Mouse (Mus musculus) brown adipose tissue, adult 24 weeks (tissue): Measurements from ENCODE around the gene Rufy4. TPM values are rescaled to one million over a fixed set of nuclear protein-coding genes. Genes with fewer than 3 reads are reported as not detected.
"Not testable (repeated sequence)": the region's sequence is repeated elsewhere in the genome, so short reads cannot be mapped to it uniquely, and the experiment has no call there.

Source experiments
- H3K27ac ChIP-seq: fragments of 200-500 bp; replicated peaks from 2 replicates; pipeline ENCODE4 v1.5.1; 2012; ENCODE audit warnings: low read depth, mild to moderate bottlenecking, low read length
- H3K4me1 ChIP-seq: fragments of 200-500 bp; 2 replicates; pipeline ENCODE4 v1.6.1; 2012; ENCODE audit warnings: low read length, mixed read lengths; ENCODE audit not compliant: control insufficient read depth, insufficient read depth, insufficient read length
- H3K4me3 ChIP-seq: fragments of 200-500 bp; 2 replicates; pipeline ENCODE4 v1.5.1; 2012; ENCODE audit warnings: low read depth, mild to moderate bottlenecking, low read length, moderate library complexity; ENCODE audit not compliant: insufficient read depth
- polyA plus RNA-seq: library from polyadenylated mRNA; stranded (reverse); fragments of >200 nt; gene quantifications from 2 replicates; pipeline ENCODE4 v1.2.4, GENCODE M21; 2012; ENCODE audit not compliant: missing spikeins, insufficient read depth, insufficient read length

Gene Rufy4
- polyA plus RNA-seq, 1 experiment, result 2.1 TPM

GRCm38 (mm10) chr1:74153461-74154184 lies 28.3 kb downstream of the Rufy4 start, which contains the start of gene Cxcr2:
TSS of gene Cxcr2 (plus strand) at chr1:74153989.
- Histone ChIP-seq H3K27ac (no peak within 1 kb of the TSS), H3K4me1 (no peaks in the 10 kb centered on the region), H3K4me3 (no peak within 1 kb of the TSS)

- no peak overlapping the region for H3K4me3 ChIP-seq
- no peak overlapping the region for H3K27ac ChIP-seq
- no peaks in the 10 kb centered on the region for H3K4me1 ChIP-seq
Measured at GRCm38 (mm10) chr1:74155435-74156012, 30.2 kb downstream of the Rufy4 start.

- H3K4me3 ChIP-seq, result no peak overlapping the region
- no peaks in the 10 kb centered on the region for H3K4me1 ChIP-seq
- no peak overlapping the region for H3K27ac ChIP-seq
Measured at GRCm38 (mm10) chr1:74156381-74156910, 31.1 kb downstream of the Rufy4 start.

GRCm38 (mm10) chr1:74159613-74160012 lies 34.3 kb downstream of the Rufy4 start:
- not testable (repeated sequence) for H3K27ac ChIP-seq, H3K4me1 ChIP-seq, H3K4me3 ChIP-seq

GRCm38 (mm10) chr1:74160036-74160435 lies 34.7 kb downstream of the Rufy4 start:
- H3K27ac ChIP-seq, result no peak overlapping the region
- H3K4me3 ChIP-seq, result no peak overlapping the region
- H3K4me1 ChIP-seq, result no peaks in the 10 kb centered on the region

GRCm38 (mm10) chr1:74167136-74167535 lies 41.8 kb downstream of the Rufy4 start:
- Histone ChIP-seq H3K27ac (no peak overlapping the region), H3K4me3 (no peak overlapping the region), H3K4me1 (peaks cover 3% of the 10 kb centered on the region)

- no peak overlapping the region for H3K27ac ChIP-seq
- H3K4me1 ChIP-seq, result peaks cover 3% of the 10 kb centered on the region
- H3K4me3 ChIP-seq, result no peak overlapping the region
Measured at GRCm38 (mm10) chr1:74169721-74170120, 44.4 kb downstream of the Rufy4 start.

- H3K4me1 ChIP-seq, result peaks cover 3% of the 10 kb centered on the region; the same call in 1 of the 2 replicates
- H3K27ac ChIP-seq, result no peak overlapping the region
- H3K4me3 ChIP-seq, result no peak overlapping the region
Measured at GRCm38 (mm10) chr1:74172722-74173121, 47.4 kb downstream of the Rufy4 start.

- no peak overlapping the region for H3K4me3 ChIP-seq
- H3K4me1 ChIP-seq, result no peaks in the 10 kb centered on the region
- H3K27ac ChIP-seq, result no peak overlapping the region
Measured at GRCm38 (mm10) chr1:74175731-74176130, 50.4 kb downstream of the Rufy4 start.

GRCm38 (mm10) chr1:74178618-74179017 lies 53.3 kb downstream of the Rufy4 start:
- no peak overlapping the region for H3K27ac ChIP-seq
- no peaks in the 10 kb centered on the region for H3K4me1 ChIP-seq
- H3K4me3 ChIP-seq, result no peak overlapping the region

GRCm38 (mm10) chr1:74179624-74180408 lies 54.5 kb downstream of the Rufy4 start:
- H3K27ac ChIP-seq, result no peak overlapping the region
- no peaks in the 10 kb centered on the region for H3K4me1 ChIP-seq
- H3K4me3 ChIP-seq, result no peak overlapping the region

GRCm38 (mm10) chr1:74181462-74181861 lies 56.1 kb downstream of the Rufy4 start:
- H3K27ac ChIP-seq, result no peak overlapping the region
- H3K4me3 ChIP-seq, result no peak overlapping the region
- H3K4me1 ChIP-seq, result no peaks in the 10 kb centered on the region

GRCm38 (mm10) chr1:74183006-74183405 lies 57.7 kb downstream of the Rufy4 start:
- Histone ChIP-seq H3K27ac (no peak overlapping the region), H3K4me1 (no peaks in the 10 kb centered on the region), H3K4me3 (no peak overlapping the region)

- no peak overlapping the region for H3K4me3 ChIP-seq
- H3K4me1 ChIP-seq, result peaks cover 8% of the 10 kb centered on the region
- peak overlapping the region; percentile 89 for H3K27ac ChIP-seq
Measured at GRCm38 (mm10) chr1:74190471-74190870, 65.1 kb downstream of the Rufy4 start.

- Histone ChIP-seq H3K27ac (peak overlapping the region; percentile 63), H3K4me1 (peaks cover 8% of the 10 kb centered on the region), H3K4me3 (no peak overlapping the region)
Measured at GRCm38 (mm10) chr1:74192711-74193110, 67.4 kb downstream of the Rufy4 start.
